Mouse (Mus musculus): ENCODE measurements around the gene Ly9.

Gene Ly9

GRCm38 (mm10) chr1:171607176-171607575, at the start of gene Ly9:
TSS of gene Ly9 (minus strand) at chr1:171607410.
- no peak for DNase-seq (ENCODE audit: low spot score)

- no peak for DNase-seq (ENCODE audit: low spot score)
Measured at GRCm38 (mm10) chr1:171652734-171653133, 45.5 kb upstream of the Ly9 start, which contains the start of gene Slamf7. TSS of gene Slamf7 (minus strand) at chr1:171653035.

- no peak for DNase-seq (ENCODE audit: low spot score)
Measured at GRCm38 (mm10) chr1:171648840-171649239, 41.6 kb upstream of the Ly9 start.

- DNase-seq (ENCODE audit: low spot score) = no peak
Measured at GRCm38 (mm10) chr1:171647716-171648115, 40.5 kb upstream of the Ly9 start.

GRCm38 (mm10) chr1:171646429-171646940, 39.3 kb upstream of the Ly9 start:
- no peak for DNase-seq (ENCODE audit: low spot score)

- DNase-seq (ENCODE audit: low spot score) = no peak
Measured at GRCm38 (mm10) chr1:171643612-171644011, 36.4 kb upstream of the Ly9 start.

- DNase-seq (ENCODE audit: low spot score) = no peak
Measured at GRCm38 (mm10) chr1:171640796-171641195, 33.6 kb upstream of the Ly9 start.

- DNase-seq (ENCODE audit: low spot score) = no peak
Measured at GRCm38 (mm10) chr1:171638686-171639085, 31.5 kb upstream of the Ly9 start.

- DNase-seq (ENCODE audit: low spot score) = no peak
Measured at GRCm38 (mm10) chr1:171637101-171637500, 29.9 kb upstream of the Ly9 start.

GRCm38 (mm10) chr1:171635696-171636095, 28.5 kb upstream of the Ly9 start:
- DNase-seq (ENCODE audit: low spot score) = no peak

GRCm38 (mm10) chr1:171631447-171631846, 24.2 kb upstream of the Ly9 start:
- no peak for DNase-seq (ENCODE audit: low spot score)

- no peak for DNase-seq (ENCODE audit: low spot score)
Measured at GRCm38 (mm10) chr1:171630912-171631311, 23.7 kb upstream of the Ly9 start.

GRCm38 (mm10) chr1:171630041-171630440, 22.8 kb upstream of the Ly9 start:
- no peak for DNase-seq (ENCODE audit: low spot score)

GRCm38 (mm10) chr1:171629168-171629567, 22.0 kb upstream of the Ly9 start:
- no peak for DNase-seq (ENCODE audit: low spot score)

GRCm38 (mm10) chr1:171627801-171628200, 20.6 kb upstream of the Ly9 start:
- DNase-seq (ENCODE audit: low spot score) = no peak

GRCm38 (mm10) chr1:171620091-171620490, 12.9 kb upstream of the Ly9 start:
- no peak for DNase-seq (ENCODE audit: low spot score)

- no peak for DNase-seq (ENCODE audit: low spot score)
Measured at GRCm38 (mm10) chr1:171619645-171620044, 12.4 kb upstream of the Ly9 start.

GRCm38 (mm10) chr1:171619001-171619400, 11.8 kb upstream of the Ly9 start:
- no peak for DNase-seq (ENCODE audit: low spot score)

GRCm38 (mm10) chr1:171616881-171617515, 9.8 kb upstream of the Ly9 start:
- DNase-seq (ENCODE audit: low spot score) = no peak

GRCm38 (mm10) chr1:171613962-171614361, 6.8 kb upstream of the Ly9 start:
- no peak for DNase-seq (ENCODE audit: low spot score)

- DNase-seq (ENCODE audit: low spot score) = no peak
Measured at GRCm38 (mm10) chr1:171610781-171611180, 3.6 kb upstream of the Ly9 start.

GRCm38 (mm10) chr1:171610026-171610425, 2.8 kb upstream of the Ly9 start:
- DNase-seq (ENCODE audit: low spot score) = no peak

GRCm38 (mm10) chr1:171606656-171607055, 554 bp downstream of the Ly9 start:
- no peak for DNase-seq (ENCODE audit: low spot score)

GRCm38 (mm10) chr1:171604686-171605085, 2.5 kb downstream of the Ly9 start:
- no peak for DNase-seq (ENCODE audit: low spot score)

Data from ovary, postnatal 10 days (tissue).